Mouse (Mus musculus) heart, postnatal 36 days (tissue): Measurements from ENCODE around the gene Morc4. TPM values are rescaled to one million over a fixed set of nuclear protein-coding genes. Genes with fewer than 3 reads are reported as not detected.

ENCODE experiments used
- total RNA-seq, 2 experiments: library from RNA; stranded (reverse); gene quantifications; 2 replicates each; pipeline ENCODE4 v1.2.3; 2021

Morc4 gene
- total RNA-seq, 2 experiments from 2014 or later: 4.0 to 4.7 TPM

Other genes starting within 250 kb of the Morc4 start
- 1 to 10 TPM; 5.1 to 6.3 TPM for gene Tbc1d8b, start 186.7 kb downstream of the Morc4 start, total RNA-seq
- gene Gm15013, start 157.2 kb downstream of the Morc4 start, total RNA-seq: not detected
- not detected for gene Ripply1, start 89.3 kb downstream of the Morc4 start, total RNA-seq
- not detected for gene Cldn2, start 70.8 kb downstream of the Morc4 start, total RNA-seq
- gene Rbm41, start 126.9 kb upstream of the Morc4 start, total RNA-seq: 1 to 10 TPM; 6.6 to 7.9 TPM
- gene Nup62cl, start 191.0 kb upstream of the Morc4 start, total RNA-seq: not detected
- not detected for gene Pih1h3b, start 191.2 kb upstream of the Morc4 start, total RNA-seq